Mouse (Mus musculus): Measurements from ENCODE around the gene Cacna2d3. TPM values are rescaled to one million over a fixed set of nuclear protein-coding genes. Genes with fewer than 3 reads are reported as not detected.

Cacna2d3 gene
- total and polyA plus RNA-seq, 3 experiments = not detected

GRCm38 (mm10) chr14:28861142-28861541, 860.5 kb downstream of the Cacna2d3 start:
- no peak overlapping the region for H3K4me3 ChIP-seq (replicated peaks in 1 of 3; ENCODE audit: low read depth in 2 of 3, low read length in 2 of 3, poor library complexity in 1 of 3)
- H3K27ac ChIP-seq (ENCODE audit: insufficient read depth, low read depth) = no peak overlapping the region
- dilution Hi-C loops (cut with MboI; ENCODE audit: extremely low pct_ligation_motif_present, extremely low pct_unique_long_range_greater_than_20kb, low sequenced_read_pairs) = no loop called here
- H3K4me1 ChIP-seq (ENCODE audit: control insufficient read depth in 1 of 2, insufficient read depth in 2 of 2) = no peaks in the 10 kb centered on the region
- no peaks in the 10 kb centered on the region for H3K27me3 ChIP-seq (replicated peaks)
- TF ChIP-seq MAX (IDR thresholded peaks at IDR 0.05; ENCODE audit: low read length) (no peak), POLR2AphosphoS2 (IDR thresholded peaks at IDR 0.05; ENCODE audit: low read depth, low read length) (no peak), ZMIZ1 (IDR thresholded peaks at IDR 0.05; ENCODE audit: low read depth, low read length) (no peak), ZKSCAN1 (IDR thresholded peaks at IDR 0.05; ENCODE audit: borderline replicate concordance, low read depth, low read length) (no peak), SIN3A (IDR thresholded peaks at IDR 0.05; ENCODE audit: low read length) (no peak), MAZ (IDR thresholded peaks at IDR 0.05; ENCODE audit: low read depth, low read length) (no peak), JUN (IDR thresholded peaks at IDR 0.05; ENCODE audit: insufficient read depth, low read depth, low read length) (no peak), GABPA (IDR thresholded peaks at IDR 0.05; ENCODE audit: insufficient replicate concordance, low read depth, low read length) (no peak), ELF1 (IDR thresholded peaks at IDR 0.05; ENCODE audit: low read depth, low read length) (no peak), RAD21 (IDR thresholded peaks at IDR 0.05; ENCODE audit: low read depth, low read length) (no peak), HCFC1 (IDR thresholded peaks at IDR 0.05; ENCODE audit: low read depth, low read length) (no peak), KAT2A (IDR thresholded peaks at IDR 0.05; ENCODE audit: insufficient replicate concordance, low read length) (no peak), MEF2A (IDR thresholded peaks at IDR 0.05; ENCODE audit: borderline replicate concordance, low read depth, low read length) (no peak), CHD2 (IDR thresholded peaks at IDR 0.05; ENCODE audit: low read length) (no peak)
- H3K79me2 ChIP-seq (replicated peaks; ENCODE audit: control insufficient read depth, extremely low read depth, insufficient read depth, poor library complexity, severe bottlenecking) = no peaks in the 10 kb centered on the region
- no peak overlapping the region for H3K4me2 ChIP-seq (ENCODE audit: insufficient read depth, low read depth, poor library complexity, severe bottlenecking)
- in situ Hi-C loops (cut with MboI; ENCODE audit: low pct_ligation_motif_present, low pct_unique_long_range_greater_than_20kb, low sequenced_read_pairs) = no loop called here
- DNase-seq (ENCODE audit: extremely low read depth) = no peak
- no peaks in the 10 kb centered on the region for H3K36me3 ChIP-seq (replicated peaks in 1 of 2; ENCODE audit: control insufficient read depth in 1 of 2, insufficient read depth in 1 of 2, low read length in 1 of 2)
- no peak overlapping the region for H3K9ac ChIP-seq (ENCODE audit: insufficient read depth, low read depth)
- H3K9me3 ChIP-seq (replicated peaks; ENCODE audit: low read length) = peaks cover 55% of the 10 kb centered on the region

Other genes with a start within 250 kb of the Cacna2d3 start
- 48.5 and 59.6 TPM in 2 replicates for gene Selenok, start 246.4 kb upstream of the Cacna2d3 start, total RNA-seq (2012; rRNA removed)
- gene Selenok, start 246.4 kb upstream of the Cacna2d3 start, total RNA-seq (2014; rRNA removed) = 83.7 and 88.8 TPM in 2 replicates
- 63.0 and 71.9 TPM in 2 replicates for gene Selenok, start 246.4 kb upstream of the Cacna2d3 start, polyA plus RNA-seq (2012; ENCODE audit: insufficient read length, low read depth)

All from CH12.LX (cell line).